Mouse (Mus musculus) neural tube, embryonic 15.5 days (tissue): ENCODE results near the gene Olfr101. TPM values are rescaled to one million over a fixed set of nuclear protein-coding genes. Genes with fewer than 3 reads are reported as not detected.

Experiments
- ATAC-seq: fragments of 200-750 bp; cut with Nextera tagmentation; 2 replicates; pipeline ENCODE4 v1.8.0; 2017; ENCODE audit warnings: mild to moderate bottlenecking, moderate TSS enrichment, moderate library complexity; ENCODE audit not compliant: low FRiP score
- H3K27ac ChIP-seq: fragments of 300-500 bp; sonication (generic); replicated peaks from 2 replicates; pipeline ENCODE4 v1.5.1; 2015; ENCODE audit warnings: mild to moderate bottlenecking, inconsistent platforms
- H3K27me3 ChIP-seq: fragments of 300-500 bp; sonication (generic); replicated peaks from 2 replicates; pipeline ENCODE4 v1.6.1; 2015; ENCODE audit warnings: inconsistent platforms
- H3K36me3 ChIP-seq: fragments of 300-500 bp; sonication (generic); 2 replicates; pipeline ENCODE4 v1.6.1; 2015; ENCODE audit warnings: inconsistent platforms
- H3K4me1 ChIP-seq: fragments of 300-500 bp; sonication (generic); 2 replicates; pipeline ENCODE4 v1.6.1; 2015; ENCODE audit warnings: inconsistent platforms
- H3K4me2 ChIP-seq: fragments of 300-500 bp; sonication (generic); 2 replicates; pipeline ENCODE4 v1.6.1; 2015; ENCODE audit warnings: inconsistent platforms, mild to moderate bottlenecking, moderate library complexity
- H3K4me3 ChIP-seq: fragments of 300-500 bp; sonication (generic); replicated peaks from 2 replicates; pipeline ENCODE4 v1.5.1; 2015; ENCODE audit warnings: mild to moderate bottlenecking, inconsistent platforms
- H3K9ac ChIP-seq: fragments of 300-500 bp; sonication (generic); replicated peaks from 2 replicates; pipeline ENCODE4 v1.6.1; 2015; ENCODE audit warnings: mild to moderate bottlenecking, inconsistent platforms
- H3K9me3 ChIP-seq: fragments of 300-500 bp; sonication (generic); replicated peaks from 2 replicates; pipeline ENCODE4 v1.6.1; 2016; ENCODE audit warnings: inconsistent platforms
- WGBS: fragments of 180-500 bp; shearing (Covaris S2); methylation state at CpG from one replicate; pipeline ENCODE4 v1.1.7; 2015; ENCODE audit warnings: mixed read lengths; 5-methylcytosine and 5-hydroxymethylcytosine counted together
- polyA plus RNA-seq: library from polyadenylated mRNA; unstranded; fragments of >200 nt; fragmentation: Nextera tagmentation; extraction: Ambion mirVana; gene quantifications from 2 replicates; pipeline ENCODE4 v1.2.1, GENCODE M21; 2015

Olfr101 gene
- polyA plus RNA-seq, 1 experiment from 2014 or later, result not detected

- H3K27ac ChIP-seq, result no peak overlapping the region
- ATAC-seq, result no peak
- H3K27me3 ChIP-seq, result no peaks in the 10 kb centered on the region
- no peak overlapping the region for H3K4me3 ChIP-seq
- no peaks in the 10 kb centered on the region for H3K9me3 ChIP-seq
- WGBS, result 12% methylated on average over 1 of the region's 1 CpGs
- H3K36me3 ChIP-seq, result no peaks in the 10 kb centered on the region
- H3K4me2 ChIP-seq, result no peak overlapping the region
- no peaks in the 10 kb centered on the region for H3K4me1 ChIP-seq
- H3K9ac ChIP-seq, result no peak overlapping the region
Observed at GRCm38 (mm10) chr17:37250544-37250943, 53.6 kb downstream of the Olfr101 start.

- Histone ChIP-seq H3K27me3 (no peaks in the 10 kb centered on the region), H3K9ac (no peak overlapping the region), H3K27ac (no peak overlapping the region), H3K36me3 (no peaks in the 10 kb centered on the region), H3K4me1 (no peaks in the 10 kb centered on the region), H3K9me3 (no peaks in the 10 kb centered on the region), H3K4me3 (no peak overlapping the region), H3K4me2 (no peak overlapping the region)
- ATAC-seq, result no peak
Observed at GRCm38 (mm10) chr17:37249460-37249859, 54.7 kb downstream of the Olfr101 start.

Other genes starting within 250 kb of the Olfr101 start
- gene Olfr90, start 215.8 kb downstream of the Olfr101 start, polyA plus RNA-seq, result 0.06 TPM in 1 of 2 replicates, not detected in the other
- gene Olfr91, start 206.0 kb downstream of the Olfr101 start, polyA plus RNA-seq, result not detected in 2 replicates
- not detected in 2 replicates for gene Olfr92, start 184.2 kb downstream of the Olfr101 start, polyA plus RNA-seq
- gene Olfr93, start 142.8 kb downstream of the Olfr101 start, polyA plus RNA-seq, result not detected in 2 replicates
- 3.8 TPM in 1 of 2 replicates, not detected in the other for gene Ubd, start 110.4 kb downstream of the Olfr101 start, polyA plus RNA-seq
- 0.14 and 0.19 TPM in 2 replicates for gene Olfr94, start 103.3 kb downstream of the Olfr101 start, polyA plus RNA-seq
- gene Olfr95, start 91.2 kb downstream of the Olfr101 start, polyA plus RNA-seq, result 0.04 TPM in 1 of 2 replicates, not detected in the other
- not detected in 2 replicates for gene Olfr96, start 84.2 kb downstream of the Olfr101 start, polyA plus RNA-seq
- not detected in 2 replicates for gene Olfr97, start 67.0 kb downstream of the Olfr101 start, polyA plus RNA-seq
- not detected in 2 replicates for gene Olfr98, start 40.6 kb downstream of the Olfr101 start, polyA plus RNA-seq
- gene H2-M3, start 34.1 kb downstream of the Olfr101 start, polyA plus RNA-seq, result 1.7 and 3.2 TPM in 2 replicates
- gene Olfr99, start 20.9 kb downstream of the Olfr101 start, polyA plus RNA-seq, result not detected in 2 replicates
- not detected in 2 replicates for gene Olfr102, start 12.7 kb upstream of the Olfr101 start, polyA plus RNA-seq
- not detected in 2 replicates for gene Olfr103, start 35.4 kb upstream of the Olfr101 start, polyA plus RNA-seq
- gene Olfr104-ps, start 55.3 kb upstream of the Olfr101 start, polyA plus RNA-seq, result not detected in 2 replicates
- not detected in 2 replicates for gene Olfr105-ps, start 74.7 kb upstream of the Olfr101 start, polyA plus RNA-seq
- gene Olfr106-ps, start 86.1 kb upstream of the Olfr101 start, polyA plus RNA-seq, result not detected in 2 replicates
- 0.04 TPM in 1 of 2 replicates, not detected in the other for gene Olfr107, start 94.9 kb upstream of the Olfr101 start, polyA plus RNA-seq
- not detected in 2 replicates for gene Olfr108, start 141.2 kb upstream of the Olfr101 start, polyA plus RNA-seq
- gene Olfr109, start 154.6 kb upstream of the Olfr101 start, polyA plus RNA-seq, result not detected in 2 replicates
- gene H2-M2, start 179.2 kb upstream of the Olfr101 start, polyA plus RNA-seq, result 0.73 TPM in 1 of 2 replicates, not detected in the other
- not detected in 2 replicates for gene Olfr110, start 188.2 kb upstream of the Olfr101 start, polyA plus RNA-seq
- gene Olfr111, start 203.7 kb upstream of the Olfr101 start, polyA plus RNA-seq, result not detected in 2 replicates